Mouse (Mus musculus) skeletal muscle tissue, postnatal 0 days (tissue): Measurements from ENCODE around the gene Slc24a1. TPM values are rescaled to one million over a fixed set of nuclear protein-coding genes. Genes with fewer than 3 reads are reported as not detected.

Experiments
- microRNA-seq, 2 experiments: library from miRNA; unstranded; fragments of <30 nt; microRNA quantifications; one replicate each; pipeline ENCODE4; 2016
- polyA plus RNA-seq: library from polyadenylated mRNA; unstranded; fragments of >200 nt; fragmentation: Nextera tagmentation; extraction: Ambion mirVana; gene quantifications from 2 replicates; pipeline ENCODE4 v1.2.1, GENCODE M21; 2015

Slc24a1 gene
- 0.11 TPM in 1 of 2 replicates, not detected in the other for polyA plus RNA-seq

DNA sequence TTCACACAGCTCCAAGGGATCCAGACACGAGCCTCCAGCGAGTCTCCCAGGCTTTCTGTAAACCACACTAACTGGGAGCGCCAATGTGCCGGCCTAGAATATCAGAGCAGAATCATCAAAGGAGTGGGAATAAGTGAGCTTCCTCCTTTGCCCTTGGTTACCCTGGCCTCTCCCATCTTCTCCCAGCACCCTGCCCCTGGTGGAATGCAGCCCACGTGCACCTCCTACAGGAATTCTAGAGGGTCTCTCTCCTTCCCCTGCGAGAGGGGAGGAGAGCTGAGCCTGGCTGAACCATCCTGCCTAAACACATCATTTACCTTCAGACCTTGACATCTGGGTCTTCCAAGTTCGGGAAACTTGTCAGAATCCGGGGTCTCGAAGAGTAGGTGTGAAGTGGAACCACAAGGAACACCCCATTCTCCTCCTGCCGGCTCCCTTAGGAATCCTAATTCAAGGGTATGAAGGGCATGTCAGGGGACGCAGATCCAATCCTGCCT is at the start of gene Slc24a1:
Slc24a1 (minus strand) TSS at position 447 of the 497 bp plus-strand sequence.

DNA sequence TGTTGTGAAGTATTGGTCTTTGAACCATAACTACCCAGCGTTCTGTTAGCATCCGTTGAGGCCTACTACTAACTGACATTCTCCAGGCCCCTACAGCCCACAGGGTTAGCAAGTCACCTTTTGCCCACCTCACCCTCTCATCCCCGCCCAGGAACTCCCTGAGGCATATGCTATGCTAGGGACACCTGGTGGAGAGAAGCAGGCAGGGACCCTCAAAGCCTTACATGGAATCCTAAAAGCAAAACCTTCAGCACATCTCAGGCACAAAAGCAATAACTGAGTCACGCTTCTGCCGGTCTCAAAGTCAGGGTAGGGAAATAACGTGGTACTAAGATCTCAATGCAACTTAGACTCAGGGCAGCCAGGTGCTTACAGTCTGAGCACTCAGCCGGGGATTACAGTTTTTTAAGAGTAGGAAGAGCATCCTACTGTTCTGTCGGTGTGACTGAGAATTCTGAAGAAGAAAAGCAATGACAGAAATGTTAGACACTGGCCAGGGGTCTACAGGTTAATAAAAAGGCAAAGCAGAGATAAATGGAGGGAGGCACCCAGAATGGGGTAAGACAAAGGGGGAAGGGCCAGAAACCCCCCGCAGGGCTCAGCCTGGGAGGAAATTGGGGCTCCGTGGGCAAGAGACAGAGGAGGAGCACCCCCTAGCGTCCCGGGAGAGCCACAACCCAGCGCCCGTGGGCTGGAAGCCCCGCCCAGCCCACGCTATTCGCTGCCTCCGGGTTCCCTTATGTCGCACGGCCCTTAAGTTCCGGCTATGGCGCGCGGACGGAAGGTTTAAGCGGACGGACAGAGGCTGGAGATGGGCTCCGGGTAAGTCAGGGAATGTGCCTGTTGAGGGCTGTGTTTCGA is 8.9 kb upstream of the Slc24a1 start, which contains the start of gene Ints14:
Ints14 (plus strand) TSS at position 789 of the 861 bp plus-strand sequence.

Small RNA genes within 50 kb of the gene (microRNA-seq; reads per million reads assigned to microRNA genes)
- gene Gm25640: 0 reads per million in 2 experiments

Other genes with a start within 250 kb of the Slc24a1 start
- gene Rab11a, start 213.8 kb downstream of the Slc24a1 start, polyA plus RNA-seq: 251 and 283 TPM in 2 replicates
- 1.9 and 2.6 TPM in 2 replicates for gene Dennd4a, start 140.3 kb downstream of the Slc24a1 start, polyA plus RNA-seq
- gene Ints14, start 9.3 kb upstream of the Slc24a1 start, polyA plus RNA-seq: 19.9 and 21.1 TPM in 2 replicates
- gene Hacd3, start 70.1 kb upstream of the Slc24a1 start, polyA plus RNA-seq: 21.3 and 22.5 TPM in 2 replicates
- 35.6 and 42.5 TPM in 2 replicates for gene Dpp8, start 80.8 kb upstream of the Slc24a1 start, polyA plus RNA-seq
- gene Igdcc4, start 149.9 kb upstream of the Slc24a1 start, polyA plus RNA-seq: 38.9 and 46.2 TPM in 2 replicates
- 0.51 and 0.62 TPM in 2 replicates for gene Igdcc3, start 189.6 kb upstream of the Slc24a1 start, polyA plus RNA-seq
- gene Parp16, start 243.7 kb upstream of the Slc24a1 start, polyA plus RNA-seq: 6.4 and 7.3 TPM in 2 replicates